Mouse (Mus musculus) liver, embryonic 14.5 days (tissue): ENCODE data around the gene Paxip1. TPM values are rescaled to one million over a fixed set of nuclear protein-coding genes. Genes with fewer than 3 reads are reported as not detected.

Experiments used
- ATAC-seq: fragments of 200-750 bp; cut with Nextera tagmentation; 2 replicates; pipeline ENCODE4 v1.8.0; 2017; ENCODE audit warnings: moderate number of reproducible peaks, mild to moderate bottlenecking, moderate library complexity; ENCODE audit not compliant: insufficient read depth
- DNase-seq, 3 experiments: peaks; one replicate each; pipeline ENCODE4 v3.0.0-alpha.2; 2012 to 2013; ENCODE audit warnings: low read depth in 3 of 3, low spot score in 3 of 3
- H3K27ac ChIP-seq: fragments of 300-500 bp; sonication (generic); 2 replicates; pipeline ENCODE4 v1.5.1; 2014; ENCODE audit warnings: moderate library complexity, mild to moderate bottlenecking, control low read depth, inconsistent platforms
- H3K27me3 ChIP-seq: fragments of 300-500 bp; sonication (generic); 2 replicates; pipeline ENCODE4 v1.6.1; 2014; ENCODE audit warnings: mild to moderate bottlenecking, low read length, moderate library complexity; ENCODE audit not compliant: control insufficient read depth, insufficient read depth
- H3K36me3 ChIP-seq: fragments of 300-500 bp; sonication (generic); replicated peaks from 2 replicates; pipeline ENCODE4 v1.6.1; 2014; ENCODE audit warnings: low read depth; ENCODE audit not compliant: control insufficient read depth, insufficient read depth
- H3K4me1 ChIP-seq, 2 experiments: fragments of 200-500 bp in 1 of 2; fragments of 300-500 bp in 1 of 2; sonication (generic) in 1 of 2; replicated peaks; 2 replicates each; pipeline ENCODE4 v1.6.1; 2012 to 2014; ENCODE audit warnings: antibody characterized with exemption in 1 of 2, inconsistent platforms in 1 of 2, low read length in 1 of 2; ENCODE audit not compliant: control insufficient read depth in 2 of 2, insufficient read depth in 2 of 2
- H3K4me2 ChIP-seq: fragments of 300-500 bp; sonication (generic); 2 replicates; pipeline ENCODE4 v1.6.1; 2014; ENCODE audit warnings: low read depth, mild to moderate bottlenecking, control low read depth, moderate library complexity
- H3K4me3 ChIP-seq, 2 experiments: fragments of 200-500 bp in 1 of 2; fragments of 300-500 bp in 1 of 2; sonication (generic) in 1 of 2; 2 replicates each; pipeline ENCODE4 v1.5.1; 2012 to 2014; ENCODE audit warnings: low read depth in 2 of 2, low read length in 2 of 2, mild to moderate bottlenecking in 2 of 2, control low read depth in 1 of 2, inconsistent platforms in 1 of 2, moderate library complexity in 1 of 2; ENCODE audit not compliant: insufficient read depth in 1 of 2
- H3K9ac ChIP-seq: fragments of 300-500 bp; sonication (generic); replicated peaks from 2 replicates; pipeline ENCODE4 v1.6.1; 2014; ENCODE audit warnings: mild to moderate bottlenecking, control low read depth, moderate library complexity
- H3K9me3 ChIP-seq: fragments of 300-500 bp; sonication (generic); 2 replicates; pipeline ENCODE4 v1.6.1; 2016; ENCODE audit warnings: low read length, mixed read lengths; ENCODE audit not compliant: control insufficient read depth
- CTCF ChIP-seq: IDR thresholded peaks from 2 replicates; pipeline ENCODE4 v1.5.1; 2016; ENCODE audit warnings: antibody characterized with exemption, low read depth, control low read depth
- EP300 ChIP-seq: IDR thresholded peaks from 2 replicates; pipeline ENCODE4 v1.6.1; 2016; ENCODE audit warnings: antibody characterized with exemption, low read depth
- WGBS: fragments of 180-500 bp; shearing (Covaris S2); extraction: QIAGEN DNeasy Blood & Tissue Kit; methylation state at CpG from one replicate; pipeline ENCODE4 v1.1.7; 2014; ENCODE audit not compliant: insufficient replicate concordance; 5-methylcytosine and 5-hydroxymethylcytosine counted together
- polyA plus RNA-seq, 2 experiments: library from polyadenylated mRNA; depleted of rRNA in 1 of 2; stranded (reverse) in 1 of 2; unstranded in 1 of 2; fragments of >200 nt; fragmentation: Nextera tagmentation in 1 of 2; extraction: Ambion mirVana in 1 of 2; gene quantifications; 2 replicates each; pipeline versions ENCODE4 v1.2.1 to v1.2.3; 2012 to 2014

Gene Paxip1
- polyA plus RNA-seq, 2 experiments = 18.9 to 25.6 TPM

- DNase-seq (no peak), ATAC-seq (no peak)
- no peaks in the 10 kb centered on the region for H3K9me3 ChIP-seq
- no peaks in the 10 kb centered on the region for H3K36me3 ChIP-seq
- 50% methylated on average over 9 of the region's 9 CpGs for WGBS
- TF ChIP-seq EP300 (no peak), CTCF (no peak)
- no peak overlapping the region for H3K4me2 ChIP-seq
- no peaks in the 10 kb centered on the region for H3K27me3 ChIP-seq
- no peak overlapping the region for H3K27ac ChIP-seq
- H3K4me3 ChIP-seq = no peak overlapping the region
- H3K4me1 ChIP-seq = peaks cover 9 to 11% of the 10 kb centered on the region in 2 experiments
- no peak overlapping the region for H3K9ac ChIP-seq
Measured at GRCm38 (mm10) chr5:27714356-27714755, 77.1 kb downstream of the Paxip1 start.

GRCm38 (mm10) chr5:27711461-27712192 lies 79.9 kb downstream of the Paxip1 start:
- Histone ChIP-seq H3K27me3 (no peaks in the 10 kb centered on the region), H3K27ac (no peak overlapping the region), H3K4me2 (no peak overlapping the region), H3K9me3 (no peaks in the 10 kb centered on the region), H3K9ac (no peak overlapping the region), H3K4me3 (no peak overlapping the region), H3K4me1 (peaks cover 34 to 39% of the 10 kb centered on the region in 2 experiments), H3K36me3 (no peaks in the 10 kb centered on the region)
- 60% methylated on average over 8 of the region's 8 CpGs for WGBS
- TF ChIP-seq CTCF = no peak
- TF ChIP-seq EP300 = no peak
- no peak for ATAC-seq
- DNase-seq = no peak

GRCm38 (mm10) chr5:27708209-27708608 lies 83.3 kb downstream of the Paxip1 start:
- peak overlapping the region; percentile 4 to 26; a peak in 3 of 4 replicates for H3K4me3 ChIP-seq
- TF ChIP-seq EP300 = peak; percentile 93
- peak; percentile 11; the same call in 1 of the 2 replicates for TF ChIP-seq CTCF
- ATAC-seq = peak; percentile 86
- no peaks in the 10 kb centered on the region; the same call in 1 of the 2 replicates for H3K9me3 ChIP-seq
- H3K4me2 ChIP-seq = peak overlapping the region; percentile 82
- WGBS = 0% methylated on average over 6 of the region's 6 CpGs
- peaks cover 38 to 44% of the 10 kb centered on the region in 2 experiments for H3K4me1 ChIP-seq
- H3K9ac ChIP-seq = peak overlapping the region; percentile 59
- H3K27me3 ChIP-seq = no peaks in the 10 kb centered on the region
- peak; percentile 87 to 89 (median 88) for DNase-seq
- no peaks in the 10 kb centered on the region for H3K36me3 ChIP-seq
- H3K27ac ChIP-seq = peak overlapping the region; percentile 90

GRCm38 (mm10) chr5:27707283-27707682 lies 84.2 kb downstream of the Paxip1 start:
- TF ChIP-seq EP300 (peak; percentile 36), CTCF (peak; percentile 27; the same call in 1 of the 2 replicates)
- Histone ChIP-seq H3K4me2 (peak overlapping the region; percentile 82), H3K27ac (peak overlapping the region; percentile 90), H3K9me3 (no peaks in the 10 kb centered on the region; the same call in 1 of the 2 replicates), H3K9ac (peak overlapping the region; percentile 52), H3K36me3 (no peaks in the 10 kb centered on the region), H3K4me1 (peaks cover 38 to 44% of the 10 kb centered on the region in 2 experiments), H3K27me3 (no peaks in the 10 kb centered on the region), H3K4me3 (no peak overlapping the region)
- peak; percentile 73 for ATAC-seq
- peak; percentile 16 to 46 (median 40) for DNase-seq

GRCm38 (mm10) chr5:27706551-27706950 lies 84.9 kb downstream of the Paxip1 start:
- ATAC-seq (no peak), DNase-seq (no peak)
- Histone ChIP-seq H3K27me3 (no peaks in the 10 kb centered on the region), H3K27ac (peak overlapping the region; percentile 90), H3K9ac (no peak overlapping the region), H3K4me2 (peak overlapping the region; percentile 82), H3K9me3 (no peaks in the 10 kb centered on the region; the same call in 1 of the 2 replicates), H3K4me3 (no peak overlapping the region), H3K4me1 (peaks cover 38 to 44% of the 10 kb centered on the region in 2 experiments), H3K36me3 (no peaks in the 10 kb centered on the region)
- TF ChIP-seq CTCF (no peak), EP300 (no peak)
- 42% methylated on average over 6 of the region's 6 CpGs for WGBS
